Mouse (Mus musculus) lung, postnatal 0 days (tissue): ENCODE results near the gene Klc4.

Source experiments
- CTCF ChIP-seq: IDR thresholded peaks from 2 replicates; pipeline ENCODE4 v1.5.1; 2016; ENCODE audit warnings: antibody characterized with exemption, mild to moderate bottlenecking
- EP300 ChIP-seq: IDR thresholded peaks from 2 replicates; pipeline ENCODE4 v1.6.1; 2016; ENCODE audit warnings: antibody characterized with exemption, mild to moderate bottlenecking, control low read depth

GRCm38 (mm10) chr17:46648436-46648835, 2.6 kb upstream of the Klc4 start:
- TF ChIP-seq CTCF (no peak), EP300 (no peak)
